Mouse (Mus musculus) liver, embryonic 13.5 days (tissue): ENCODE data around the gene Ceacam1. TPM values are rescaled to one million over a fixed set of nuclear protein-coding genes. Genes with fewer than 3 reads are reported as not detected.

Experiments used
- ATAC-seq: fragments of 200-750 bp; cut with Nextera tagmentation; 2 replicates; pipeline ENCODE4 v1.8.0; 2017; ENCODE audit warnings: low read depth, mild to moderate bottlenecking, moderate number of reproducible peaks, moderate library complexity
- DNase-seq: peaks from one replicate; pipeline ENCODE4 v3.0.0; 2022
- H3K27ac ChIP-seq: fragments of 300-500 bp; sonication (generic); 2 replicates; pipeline ENCODE4 v1.5.1; 2015; ENCODE audit warnings: moderate library complexity, mild to moderate bottlenecking, inconsistent platforms
- H3K27me3 ChIP-seq: fragments of 300-500 bp; sonication (generic); 2 replicates; pipeline ENCODE4 v1.6.1; 2015; ENCODE audit warnings: mild to moderate bottlenecking, inconsistent platforms
- H3K36me3 ChIP-seq: fragments of 300-500 bp; sonication (generic); 2 replicates; pipeline ENCODE4 v1.6.1; 2015; ENCODE audit warnings: mild to moderate bottlenecking, inconsistent platforms
- H3K4me1 ChIP-seq: fragments of 300-500 bp; sonication (generic); replicated peaks from 2 replicates; pipeline ENCODE4 v1.6.1; 2015; ENCODE audit warnings: inconsistent platforms
- H3K4me2 ChIP-seq: fragments of 300-500 bp; sonication (generic); 2 replicates; pipeline ENCODE4 v1.6.1; 2015; ENCODE audit warnings: inconsistent platforms, mild to moderate bottlenecking, moderate library complexity
- H3K4me3 ChIP-seq: fragments of 300-500 bp; sonication (generic); replicated peaks from 2 replicates; pipeline ENCODE4 v1.5.1; 2015; ENCODE audit warnings: mild to moderate bottlenecking, inconsistent platforms
- H3K9ac ChIP-seq: fragments of 300-500 bp; sonication (generic); 2 replicates; pipeline ENCODE4 v1.6.1; 2015; ENCODE audit warnings: mild to moderate bottlenecking, inconsistent platforms
- H3K9me3 ChIP-seq: fragments of 300-500 bp; sonication (generic); replicated peaks from 2 replicates; pipeline ENCODE4 v1.6.1; 2016; ENCODE audit warnings: inconsistent platforms
- WGBS: fragments of 180-500 bp; shearing (Covaris S2); methylation state at CpG from one replicate; pipeline ENCODE4 v1.1.7; 2015; ENCODE audit not compliant: insufficient replicate concordance; 5-methylcytosine and 5-hydroxymethylcytosine counted together
- polyA plus RNA-seq: library from polyadenylated mRNA; unstranded; fragments of >200 nt; fragmentation: Nextera tagmentation; extraction: Ambion mirVana; gene quantifications from 2 replicates; pipeline ENCODE4 v1.2.1, GENCODE M21; 2015

Gene Ceacam1
- polyA plus RNA-seq, 1 experiment from 2014 or later = 1.7 TPM

- Histone ChIP-seq H3K27me3 (no peaks in the 10 kb centered on the region), H3K9me3 (no peaks in the 10 kb centered on the region), H3K4me2 (no peak overlapping the region), H3K27ac (no peak overlapping the region), H3K36me3 (no peaks in the 10 kb centered on the region), H3K4me1 (no peaks in the 10 kb centered on the region; the same call in 1 of the 2 replicates), H3K4me3 (no peak overlapping the region), H3K9ac (no peak overlapping the region)
- ATAC-seq (no peak), DNase-seq (no peak)
- 77% methylated on average over 8 of the region's 8 CpGs for WGBS
Observed at GRCm38 (mm10) chr7:25439124-25439822, 38.1 kb downstream of the Ceacam1 start.

GRCm38 (mm10) chr7:25436704-25437103 is 40.7 kb downstream of the Ceacam1 start:
- no peaks in the 10 kb centered on the region for H3K27me3 ChIP-seq
- H3K4me3 ChIP-seq = no peak overlapping the region
- peaks cover 4% of the 10 kb centered on the region; the same call in 1 of the 2 replicates for H3K4me1 ChIP-seq
- H3K9me3 ChIP-seq = no peaks in the 10 kb centered on the region
- DNase-seq (no peak), ATAC-seq (no peak)
- no peaks in the 10 kb centered on the region for H3K36me3 ChIP-seq
- no peak overlapping the region for H3K27ac ChIP-seq
- H3K4me2 ChIP-seq = no peak overlapping the region
- H3K9ac ChIP-seq = no peak overlapping the region
- 63% methylated on average over 2 of the region's 2 CpGs for WGBS

DNA sequence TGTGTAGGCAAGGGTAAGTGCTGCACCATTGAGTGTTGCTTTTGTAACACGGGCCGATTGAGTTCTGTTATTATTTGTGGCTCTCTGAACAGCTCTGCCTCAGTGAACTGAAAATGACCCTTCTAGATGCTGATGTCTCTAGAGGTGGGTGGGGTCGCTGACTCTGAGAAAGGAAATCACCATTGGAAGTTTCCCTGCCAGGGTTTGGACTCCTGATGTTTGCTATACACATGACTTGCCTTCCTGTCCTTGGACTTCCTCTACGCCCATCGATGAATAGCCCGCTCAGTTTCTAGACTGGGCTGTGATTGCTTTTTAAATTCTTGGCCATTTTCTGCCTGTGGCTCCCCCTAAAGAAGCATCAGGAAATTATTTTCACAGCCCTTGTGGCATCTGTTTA is 41.2 kb downstream of the Ceacam1 start:
- no peaks in the 10 kb centered on the region for H3K9me3 ChIP-seq
- H3K4me2 ChIP-seq = no peak overlapping the region
- 63% methylated on average over 6 of the region's 6 CpGs for WGBS
- no peaks in the 10 kb centered on the region for H3K36me3 ChIP-seq
- H3K4me1 ChIP-seq = peaks cover 4% of the 10 kb centered on the region; the same call in 1 of the 2 replicates
- DNase-seq (no peak), ATAC-seq (no peak)
- H3K9ac ChIP-seq = no peak overlapping the region
- no peak overlapping the region for H3K27ac ChIP-seq
- H3K27me3 ChIP-seq = no peaks in the 10 kb centered on the region
- H3K4me3 ChIP-seq = no peak overlapping the region

DNA sequence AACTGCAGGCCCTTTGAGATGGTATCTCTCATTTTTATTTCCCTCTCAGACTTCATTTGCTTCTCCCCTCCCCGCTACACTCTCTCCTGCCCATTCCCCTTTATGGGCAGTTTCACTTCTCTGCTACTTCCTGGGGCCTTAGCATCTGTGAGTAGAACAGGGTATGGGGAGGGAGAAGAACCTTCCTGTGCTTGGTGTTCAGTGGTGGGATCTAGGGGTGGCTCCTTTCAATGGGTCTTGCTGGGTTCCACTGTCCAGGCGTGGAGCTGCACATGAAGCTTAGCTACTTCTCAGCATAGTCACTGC is 41.9 kb downstream of the Ceacam1 start:
- Histone ChIP-seq H3K27me3 (no peaks in the 10 kb centered on the region), H3K4me3 (no peak overlapping the region), H3K9ac (no peak overlapping the region), H3K4me2 (no peak overlapping the region), H3K4me1 (peaks cover 4% of the 10 kb centered on the region; the same call in 1 of the 2 replicates), H3K36me3 (no peaks in the 10 kb centered on the region), H3K9me3 (no peaks in the 10 kb centered on the region), H3K27ac (no peak overlapping the region)
- ATAC-seq (no peak), DNase-seq (no peak)
- 50% methylated on average over 2 of the region's 2 CpGs for WGBS

DNA sequence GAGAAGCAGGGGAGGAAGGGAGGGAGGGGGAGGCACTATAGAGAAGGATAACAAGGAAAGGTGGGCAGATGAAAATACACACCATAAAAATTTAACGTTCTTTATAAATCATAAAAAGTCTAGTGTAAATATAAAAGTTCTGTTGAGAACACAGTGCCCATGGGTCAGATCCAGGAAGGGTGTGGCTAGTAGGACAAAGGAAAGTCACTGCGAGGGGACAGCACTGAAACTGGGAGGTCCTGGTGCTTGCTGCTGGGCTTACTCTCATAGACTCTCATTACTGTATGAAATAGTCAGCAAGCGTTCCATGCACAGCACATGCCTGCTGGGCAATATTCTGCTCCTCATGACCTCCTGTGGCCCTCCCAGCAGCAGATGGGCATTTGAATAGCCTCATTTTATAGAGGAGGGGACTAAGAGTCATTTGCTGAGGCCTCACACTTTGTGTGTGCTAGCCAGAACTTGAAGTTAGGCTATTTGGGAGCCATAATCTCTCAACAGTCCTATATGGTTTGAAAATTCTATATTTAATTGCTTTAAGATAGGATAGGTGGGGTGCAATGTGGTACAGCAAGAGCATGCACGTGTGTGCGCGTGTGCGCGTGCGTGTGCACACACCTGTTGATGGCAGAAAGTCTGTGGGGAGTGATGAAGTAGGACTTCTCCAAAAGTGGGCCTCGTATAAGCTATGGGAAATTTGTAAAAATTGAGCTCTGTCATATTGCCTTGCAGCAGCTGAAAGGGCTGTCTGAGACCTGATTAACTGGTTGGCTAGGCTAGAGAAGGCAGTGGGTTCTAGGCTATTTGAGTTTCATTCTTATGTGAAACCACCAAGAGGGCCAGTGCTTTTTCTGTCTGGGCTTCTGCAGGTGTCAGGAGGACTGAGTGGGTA is 42.5 kb downstream of the Ceacam1 start:
- 74% methylated on average over 10 of the region's 10 CpGs for WGBS
- no peak for ATAC-seq

GRCm38 (mm10) chr7:25433781-25434560 is 43.4 kb downstream of the Ceacam1 start:
- Histone ChIP-seq H3K9me3 (no peaks in the 10 kb centered on the region), H3K4me2 (no peak overlapping the region), H3K4me3 (no peak overlapping the region), H3K9ac (no peak overlapping the region), H3K36me3 (no peaks in the 10 kb centered on the region), H3K27me3 (no peaks in the 10 kb centered on the region), H3K27ac (no peak overlapping the region), H3K4me1 (peaks cover 4% of the 10 kb centered on the region; the same call in 1 of the 2 replicates)
- DNase-seq (no peak), ATAC-seq (no peak)
- 71% methylated on average over 9 of the region's 9 CpGs for WGBS

More for the DNA sequence above, 42.5 kb downstream of the Ceacam1 start:
- H3K27me3 ChIP-seq = no peaks in the 10 kb centered on the region
- no peaks in the 10 kb centered on the region for H3K36me3 ChIP-seq
- H3K4me3 ChIP-seq = no peak overlapping the region
- H3K4me2 ChIP-seq = no peak overlapping the region
- no peak for DNase-seq
- H3K4me1 ChIP-seq = peaks cover 4% of the 10 kb centered on the region; the same call in 1 of the 2 replicates
- H3K9me3 ChIP-seq = no peaks in the 10 kb centered on the region
- no peak overlapping the region for H3K27ac ChIP-seq
- H3K9ac ChIP-seq = no peak overlapping the region

- H3K9ac ChIP-seq = no peak overlapping the region
- H3K36me3 ChIP-seq = no peaks in the 10 kb centered on the region
- H3K4me1 ChIP-seq = peaks cover 4% of the 10 kb centered on the region; the same call in 1 of the 2 replicates
- no peaks in the 10 kb centered on the region for H3K9me3 ChIP-seq
- no peaks in the 10 kb centered on the region for H3K27me3 ChIP-seq
- no peak overlapping the region for H3K4me2 ChIP-seq
- 9% methylated on average over 5 of the region's 5 CpGs for WGBS
- no peak overlapping the region for H3K4me3 ChIP-seq
- H3K27ac ChIP-seq = no peak overlapping the region
- ATAC-seq = no peak
- no peak for DNase-seq
Observed at GRCm38 (mm10) chr7:25433007-25433541, 44.3 kb downstream of the Ceacam1 start.

DNA sequence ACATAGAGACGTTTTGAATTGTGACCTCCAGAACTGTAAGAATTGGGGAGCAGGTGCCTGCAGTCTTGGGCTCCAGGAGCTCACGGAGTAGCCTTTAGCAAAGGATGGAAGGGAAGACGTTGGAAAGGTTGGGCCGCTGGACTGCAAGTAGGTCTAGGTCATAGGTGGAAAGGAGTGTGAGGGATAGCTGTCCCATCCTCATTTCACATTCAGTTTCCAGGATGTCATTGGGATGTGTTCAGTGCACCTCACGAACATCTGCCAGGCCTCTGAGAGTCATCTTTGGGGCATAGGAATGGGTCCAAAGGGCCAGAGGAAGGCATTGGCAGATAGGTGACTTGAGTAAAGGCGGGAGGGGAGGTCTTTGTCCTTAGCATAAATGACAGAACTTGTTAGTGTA is 45.0 kb downstream of the Ceacam1 start:
- Histone ChIP-seq H3K9me3 (no peaks in the 10 kb centered on the region), H3K4me1 (peaks cover 4% of the 10 kb centered on the region; the same call in 1 of the 2 replicates), H3K9ac (no peak overlapping the region), H3K36me3 (no peaks in the 10 kb centered on the region), H3K4me3 (no peak overlapping the region), H3K4me2 (no peak overlapping the region), H3K27me3 (no peaks in the 10 kb centered on the region), H3K27ac (no peak overlapping the region)
- WGBS = 69% methylated on average over 6 of the region's 6 CpGs
- DNase-seq (no peak), ATAC-seq (no peak)

GRCm38 (mm10) chr7:25429886-25430784 is 47.3 kb downstream of the Ceacam1 start:
- Histone ChIP-seq H3K4me2 (no peak overlapping the region), H3K9me3 (no peaks in the 10 kb centered on the region), H3K4me3 (no peak overlapping the region), H3K36me3 (no peaks in the 10 kb centered on the region), H3K27me3 (no peaks in the 10 kb centered on the region), H3K9ac (no peak overlapping the region), H3K4me1 (0 out of 2 replicates have a peak, but pooled peaks cover 4% of the 10 kb centered on the region), H3K27ac (no peak overlapping the region)
- DNase-seq (no peak), ATAC-seq (no peak)
- 61% methylated on average over 4 of the region's 4 CpGs for WGBS

DNA sequence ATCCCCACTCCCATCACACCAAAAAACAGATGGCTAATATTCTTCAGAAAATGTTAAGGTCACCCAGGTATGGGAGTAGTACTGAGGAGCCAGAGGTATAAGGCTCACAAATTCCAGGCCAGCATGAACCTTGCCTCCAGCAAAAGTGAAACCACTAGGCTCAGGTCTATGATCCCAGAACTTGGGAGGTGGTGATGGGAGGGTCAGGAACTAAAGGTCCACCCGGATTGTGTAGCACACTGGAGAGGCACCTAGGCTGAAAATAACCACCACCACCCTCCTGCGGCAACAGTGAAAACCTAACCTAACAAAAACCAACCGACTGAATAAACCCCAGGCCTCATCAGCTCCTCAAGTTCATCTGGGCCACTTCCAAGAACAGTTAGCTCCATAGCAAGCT is 49.1 kb downstream of the Ceacam1 start:
- no peak for ATAC-seq
- no peak overlapping the region for H3K27ac ChIP-seq

More for the DNA sequence above, 49.1 kb downstream of the Ceacam1 start:
- Histone ChIP-seq H3K4me2 (no peak overlapping the region), H3K4me3 (no peak overlapping the region), H3K9ac (no peak overlapping the region), H3K27me3 (no peaks in the 10 kb centered on the region), H3K36me3 (no peaks in the 10 kb centered on the region), H3K9me3 (no peaks in the 10 kb centered on the region), H3K4me1 (0 out of 2 replicates have a peak, but pooled peaks cover 4% of the 10 kb centered on the region)
- no peak for DNase-seq
- 66% methylated on average over 3 of the region's 3 CpGs for WGBS
